Mouse (Mus musculus) MEL (cell line): ENCODE measurements around the gene Smap1. TPM values are rescaled to one million over a fixed set of nuclear protein-coding genes. Genes with fewer than 3 reads are reported as not detected.

ENCODE experiments used
- DNase-seq: peaks from one replicate; pipeline ENCODE4 v3.0.0; 2011; ENCODE audit warnings: low read depth, low spot score
- H3K27ac ChIP-seq: 2 replicates; pipeline ENCODE4 v1.5.1; 2012; ENCODE audit warnings: low read depth, mild to moderate bottlenecking, control low read depth, low read length, moderate library complexity; ENCODE audit not compliant: control insufficient read depth
- H3K27me3 ChIP-seq, 2 experiments: fragments of 150-350 bp in 1 of 2; sonication (generic) in 1 of 2; 2 replicates each; pipeline ENCODE4 v1.6.1; 2012; ENCODE audit warnings: low read length in 2 of 2, mild to moderate bottlenecking in 2 of 2, improper control_type of control experiment in 1 of 2, moderate library complexity in 1 of 2; ENCODE audit not compliant: insufficient read depth in 2 of 2, control insufficient read depth in 1 of 2
- H3K36me3 ChIP-seq, 2 experiments: 2 replicates each; pipeline ENCODE4 v1.6.1; 2012 to 2014; ENCODE audit warnings: low read length in 2 of 2, improper control_type of control experiment in 1 of 2, inconsistent platforms in 1 of 2, mild to moderate bottlenecking in 1 of 2; ENCODE audit not compliant: insufficient read depth in 2 of 2, control insufficient read depth in 1 of 2
- H3K4me1 ChIP-seq, 2 experiments: fragments of 150-350 bp in 1 of 2; sonication (generic) in 1 of 2; 2 replicates each; pipeline ENCODE4 v1.6.1; 2012; ENCODE audit warnings: low read length in 2 of 2, improper control_type of control experiment in 1 of 2, mild to moderate bottlenecking in 1 of 2; ENCODE audit not compliant: insufficient read depth in 2 of 2, control insufficient read depth in 1 of 2
- H3K4me3 ChIP-seq, 2 experiments: fragments of 150-350 bp in 1 of 2; sonication (generic) in 1 of 2; 2 replicates each; pipeline ENCODE4 v1.5.1; 2012; ENCODE audit warnings: low read depth in 2 of 2, low read length in 2 of 2, mild to moderate bottlenecking in 2 of 2, moderate library complexity in 2 of 2, control low read depth in 1 of 2, improper control_type of control experiment in 1 of 2; ENCODE audit not compliant: control insufficient read depth in 1 of 2, insufficient read depth in 1 of 2
- H3K79me2 ChIP-seq: 2 replicates; pipeline ENCODE4 v1.6.1; 2012; ENCODE audit warnings: mild to moderate bottlenecking, low read length, moderate library complexity; ENCODE audit not compliant: control insufficient read depth, poor library complexity, insufficient read depth
- H3K9ac ChIP-seq: 2 replicates; pipeline ENCODE4 v1.6.1; 2012; ENCODE audit warnings: low read depth, mild to moderate bottlenecking, control low read depth, low read length, moderate library complexity; ENCODE audit not compliant: control insufficient read depth, poor library complexity, severe bottlenecking
- H3K9me3 ChIP-seq: fragments of 150-350 bp; sonication (generic); replicated peaks from 2 replicates; pipeline ENCODE4 v1.6.1; 2012; ENCODE audit warnings: mild to moderate bottlenecking, low read length, improper control_type of control experiment, moderate library complexity; ENCODE audit not compliant: insufficient read depth
- BHLHE40 ChIP-seq: IDR thresholded peaks from 2 replicates; pipeline ENCODE4 v1.6.1; 2012; ENCODE audit warnings: low read depth, mild to moderate bottlenecking, inconsistent platforms, low read length, improper control_type of control experiment, borderline replicate concordance
- CHD2 ChIP-seq: IDR thresholded peaks from 2 replicates; pipeline ENCODE4 v1.6.1; 2011; ENCODE audit warnings: low read length, improper control_type of control experiment
- E2F4 ChIP-seq: IDR thresholded peaks from 2 replicates; pipeline ENCODE4 v1.6.1; 2011; ENCODE audit warnings: low read depth, low read length, improper control_type of control experiment, borderline replicate concordance
- ELF1 ChIP-seq: IDR thresholded peaks from 2 replicates; pipeline ENCODE4 v1.6.1; 2014; ENCODE audit warnings: low read depth, mild to moderate bottlenecking, inconsistent platforms, low read length, improper control_type of control experiment, moderate library complexity
- GATA1 ChIP-seq: IDR thresholded peaks from 2 replicates; pipeline ENCODE4 v1.6.1; 2011; ENCODE audit warnings: low read depth, low read length, improper control_type of control experiment
- HCFC1 ChIP-seq: IDR thresholded peaks from 2 replicates; pipeline ENCODE4 v1.6.1; 2012; ENCODE audit warnings: low read depth, mild to moderate bottlenecking, inconsistent platforms, low read length, improper control_type of control experiment, moderate library complexity
- JUND ChIP-seq: IDR thresholded peaks from 2 replicates; pipeline ENCODE4 v1.6.1; 2011; ENCODE audit warnings: low read depth, mild to moderate bottlenecking, improper control_type of control experiment, low read length
- MAFK ChIP-seq: IDR thresholded peaks from 2 replicates; pipeline ENCODE4 v1.6.1; 2011; ENCODE audit warnings: low read depth, mild to moderate bottlenecking, low read length, improper control_type of control experiment, borderline replicate concordance
- MAZ ChIP-seq: IDR thresholded peaks from 2 replicates; pipeline ENCODE4 v1.6.1; 2012; ENCODE audit warnings: low read depth, mild to moderate bottlenecking, inconsistent platforms, low read length, improper control_type of control experiment
- MYB ChIP-seq: IDR thresholded peaks from 2 replicates; pipeline ENCODE4 v1.6.1; 2011; ENCODE audit warnings: mild to moderate bottlenecking, low read depth, low read length, improper control_type of control experiment
- NRF1 ChIP-seq: IDR thresholded peaks from 2 replicates; pipeline ENCODE4 v1.6.1; 2014; ENCODE audit warnings: low read depth, mild to moderate bottlenecking, inconsistent platforms, low read length, improper control_type of control experiment, moderate library complexity; ENCODE audit not compliant: poor library complexity, insufficient read depth, severe bottlenecking
- POLR2A ChIP-seq, 2 experiments: IDR thresholded peaks; 2 replicates each; pipeline ENCODE4 v1.6.1; 2011 to 2012; ENCODE audit warnings: low read length in 2 of 2, mild to moderate bottlenecking in 2 of 2, control low read depth in 1 of 2, improper control_type of control experiment in 1 of 2, low read depth in 1 of 2, moderate library complexity in 1 of 2; ENCODE audit not compliant: control insufficient read depth in 1 of 2, insufficient read depth in 1 of 2, poor library complexity in 1 of 2
- POLR2AphosphoS2 ChIP-seq: IDR thresholded peaks from 2 replicates; pipeline ENCODE4 v1.6.1; 2011; ENCODE audit warnings: low read length, improper control_type of control experiment
- POLR2AphosphoS5 ChIP-seq: IDR thresholded peaks from 2 replicates; pipeline ENCODE4 v1.6.1; 2012; ENCODE audit warnings: low read depth, borderline replicate concordance, mild to moderate bottlenecking, inconsistent platforms, low read length, moderate library complexity, mixed read lengths
- SIN3A ChIP-seq: IDR thresholded peaks from 2 replicates; pipeline ENCODE4 v1.6.1; 2012; ENCODE audit warnings: low read length, improper control_type of control experiment, inconsistent platforms
- SMC3 ChIP-seq: IDR thresholded peaks from 2 replicates; pipeline ENCODE4 v1.6.1; 2011; ENCODE audit warnings: low read depth, low read length, improper control_type of control experiment
- USF2 ChIP-seq, 2 experiments: IDR thresholded peaks; 2 replicates each; pipeline ENCODE4 v1.6.1; 2011 to 2012; ENCODE audit warnings: improper control_type of control experiment in 2 of 2, low read length in 2 of 2, borderline replicate concordance in 1 of 2, inconsistent platforms in 1 of 2, low read depth in 1 of 2, mild to moderate bottlenecking in 1 of 2; ENCODE audit not compliant: insufficient read depth in 1 of 2
- ZNF384 ChIP-seq: IDR thresholded peaks from 2 replicates; pipeline ENCODE4 v1.6.1; 2012; ENCODE audit warnings: low read depth, mild to moderate bottlenecking, inconsistent platforms, low read length, improper control_type of control experiment
- polyA plus RNA-seq, 2 experiments: library from polyadenylated mRNA; stranded (reverse) in 1 of 2; unstranded in 1 of 2; fragments of >175 nt in 1 of 2; fragments of >200 nt in 1 of 2; gene quantifications; 2 replicates each; pipeline versions ENCODE4 v1.2.1 to v1.2.4; 2012; ENCODE audit warnings: low replicate concordance in 2 of 2, low read depth in 1 of 2; ENCODE audit not compliant: insufficient read length in 2 of 2, insufficient read depth in 1 of 2, missing spikeins in 1 of 2
- total RNA-seq: library from RNA; depleted of rRNA; stranded (reverse); fragments of 300-350 nt; gene quantifications from 2 replicates; pipeline ENCODE4 v1.2.3, GENCODE M21; 2012

Gene Smap1
- total and polyA plus RNA-seq, 3 experiments, result 27.2 to 128 (median 86.4) TPM

DNA sequence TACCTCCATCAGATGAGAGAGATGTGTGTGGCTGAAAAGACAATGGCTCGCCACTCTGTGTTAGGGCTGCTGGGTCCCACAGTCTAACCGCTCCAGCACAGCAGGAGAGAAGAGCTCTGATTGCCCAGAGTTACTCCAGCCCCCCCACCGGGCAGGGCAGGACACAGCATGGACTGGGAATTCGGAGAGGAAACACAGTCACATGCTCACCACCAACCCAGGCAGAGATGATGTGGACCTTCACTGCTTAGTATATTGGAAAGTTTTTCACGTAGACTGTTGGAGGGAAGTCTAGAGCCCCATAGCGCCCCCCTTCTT lies 37.3 kb upstream of the Smap1 start:
- Histone ChIP-seq H3K9ac (no peak overlapping the region), H3K4me1 (no peaks in the 10 kb centered on the region), H3K4me3 (no peak overlapping the region), H3K79me2 (no peaks in the 10 kb centered on the region), H3K36me3 (no peaks in the 10 kb centered on the region), H3K27me3 (no peaks in the 10 kb centered on the region; a peak in 1 of 4 replicates), H3K9me3 (no peaks in the 10 kb centered on the region), H3K27ac (no peak overlapping the region)
- no peak for DNase-seq
- TF ChIP-seq ZNF384 (no peak), POLR2A (IDR thresholded peaks at IDR 0.05; ENCODE audit: control insufficient read depth in 1 of 2, insufficient read depth in 1 of 2, low read depth in 1 of 2, low read length in 2 of 2, poor library complexity in 1 of 2) (no peak), CHD2 (no peak), USF2 (IDR thresholded peaks at IDR 0.05; ENCODE audit: borderline replicate concordance in 1 of 2, insufficient read depth in 1 of 2, low read depth in 1 of 2, low read length in 2 of 2) (no peak), NRF1 (no peak), SIN3A (no peak), POLR2AphosphoS5 (no peak), GATA1 (no peak), MAZ (no peak), ELF1 (no peak), E2F4 (no peak), MAFK (no peak), HCFC1 (no peak), SMC3 (no peak), POLR2AphosphoS2 (no peak), BHLHE40 (no peak), JUND (no peak)

DNA sequence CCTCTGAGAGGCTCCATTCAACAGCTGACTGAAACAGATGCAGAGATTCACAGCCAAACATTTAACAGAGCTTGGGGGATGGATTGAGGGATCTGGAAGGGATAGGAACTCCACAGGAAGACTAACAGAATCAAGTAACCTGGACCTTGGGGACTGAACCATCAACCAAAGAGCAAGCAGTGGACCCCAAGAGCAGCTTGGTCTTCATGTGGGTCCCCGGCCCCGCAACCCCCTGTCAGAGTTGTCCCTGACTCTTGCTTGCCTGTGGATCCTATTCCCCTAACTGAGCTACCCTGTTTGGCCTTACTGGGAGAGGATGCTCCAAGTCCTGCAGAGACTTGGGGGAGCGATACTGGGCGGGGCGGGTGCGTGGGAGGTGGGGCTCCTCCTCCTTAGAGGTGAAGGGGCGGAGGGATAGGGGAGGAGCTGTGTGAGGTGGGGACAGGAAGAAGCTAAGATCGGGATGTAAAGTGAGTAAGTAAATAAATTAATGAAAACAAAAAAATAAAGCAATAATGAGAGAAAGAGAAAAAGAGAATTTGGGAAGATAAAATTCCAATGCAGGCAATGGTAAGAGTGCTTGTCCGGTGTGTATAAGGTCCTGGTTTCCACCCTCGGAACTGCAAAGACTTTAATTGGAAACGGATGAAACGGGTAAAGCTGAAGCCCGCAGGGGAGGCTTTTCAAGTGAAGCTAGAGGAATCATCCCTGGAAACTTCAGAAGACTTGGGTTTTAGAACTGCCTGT lies 36.7 kb upstream of the Smap1 start:
- Histone ChIP-seq H3K79me2 (no peaks in the 10 kb centered on the region), H3K4me3 (no peak overlapping the region), H3K9ac (no peak overlapping the region), H3K27me3 (no peaks in the 10 kb centered on the region; a peak in 1 of 4 replicates), H3K9me3 (no peaks in the 10 kb centered on the region), H3K4me1 (no peaks in the 10 kb centered on the region), H3K36me3 (no peaks in the 10 kb centered on the region), H3K27ac (no peak overlapping the region)
- TF ChIP-seq MYB, result no peak
- DNase-seq, result no peak
